Mouse (Mus musculus): ENCODE measurements around the gene Abcb6. TPM values are rescaled to one million over a fixed set of nuclear protein-coding genes. Genes with fewer than 3 reads are reported as not detected.
A peak's percentile ranks its signal among the peaks of the same experiment; 100 is the strongest.

Abcb6 gene
- polyA plus RNA-seq, 1 experiment from 2014 or later, result 36.8 TPM

GRCm38 (mm10) chr1:75210136-75211087, 30.2 kb upstream of the Abcb6 start, which contains the start of the genes Glb1l and Stk16:
TSS of gene Glb1l (minus strand) at chr1:75210813.
TSS of gene Stk16 (plus strand) at chr1:75210838.
- peaks cover 21% of the 10 kb centered on the region for H3K36me3 ChIP-seq (ENCODE audit: insufficient read depth, low read length)
- H3K4me2 ChIP-seq (ENCODE audit: low read length), result peak within 1 kb of the TSS; percentile 92
- peaks cover 15% of the 10 kb centered on the region for H3K4me1 ChIP-seq (replicated peaks; ENCODE audit: insufficient read depth, low read length)
- no peaks in the 10 kb centered on the region for H3K27me3 ChIP-seq (ENCODE audit: insufficient read depth, low read length)
- WGBS, result 4% methylated on average over 42 of the region's 42 CpGs
- ATAC-seq (replicated peaks; ENCODE audit: low FRiP score, low read depth) (peak; percentile 78), DNase-seq (ENCODE audit: low spot score) (peak; percentile 97)
- no peaks in the 10 kb centered on the region for H3K9me3 ChIP-seq (replicated peaks; ENCODE audit: low read length)
- H3K9ac ChIP-seq (ENCODE audit: low read depth, low read length), result peak within 1 kb of the TSS; percentile 87
- H3K4me3 ChIP-seq (replicated peaks; ENCODE audit: low read depth, low read length), result peak within 1 kb of the TSS; percentile 71
- no peak for TF ChIP-seq CTCF (IDR thresholded peaks at IDR 0.05; ENCODE audit: low read depth)
- H3K27ac ChIP-seq, result peak within 1 kb of the TSS; percentile 86

GRCm38 (mm10) chr1:75208967-75209678, 28.9 kb upstream of the Abcb6 start:
- Histone ChIP-seq H3K4me2 (ENCODE audit: low read length) (peak overlapping the region; percentile 92), H3K27ac (peak overlapping the region; percentile 86), H3K9ac (ENCODE audit: low read depth, low read length) (peak overlapping the region; percentile 69), H3K4me1 (replicated peaks; ENCODE audit: insufficient read depth, low read length) (peaks cover 15% of the 10 kb centered on the region), H3K9me3 (replicated peaks; ENCODE audit: low read length) (no peaks in the 10 kb centered on the region), H3K4me3 (replicated peaks; ENCODE audit: low read depth, low read length) (peak overlapping the region; percentile 61), H3K27me3 (ENCODE audit: insufficient read depth, low read length) (no peaks in the 10 kb centered on the region), H3K36me3 (ENCODE audit: insufficient read depth, low read length) (peaks cover 17% of the 10 kb centered on the region)
- peak; percentile 53 for ATAC-seq (replicated peaks; ENCODE audit: low FRiP score, low read depth)
- 6% methylated on average over 34 of the region's 34 CpGs for WGBS
- DNase-seq (ENCODE audit: low spot score), result peak; percentile 84
- TF ChIP-seq CTCF (IDR thresholded peaks at IDR 0.05; ENCODE audit: low read depth), result no peak

DNA sequence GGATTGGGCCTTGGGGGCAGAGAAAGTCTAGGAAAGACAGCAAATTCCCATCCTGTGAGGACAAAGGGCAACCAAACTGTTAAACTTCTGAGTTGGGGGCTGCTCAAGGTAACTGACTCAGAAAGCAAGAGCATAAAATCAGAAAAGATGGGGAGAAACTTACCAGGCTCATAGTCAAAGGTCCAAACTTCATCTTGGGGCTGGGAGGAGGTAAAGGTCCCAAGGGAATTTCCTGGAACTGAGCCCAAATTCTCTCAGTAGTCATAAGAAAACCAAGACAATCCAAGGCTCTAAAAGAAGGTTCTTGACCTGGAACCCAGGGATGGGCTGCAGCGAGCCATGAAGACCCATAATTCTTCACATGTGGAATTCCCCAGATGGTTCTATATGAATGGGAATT, 21.0 kb upstream of the Abcb6 start:
- Histone ChIP-seq H3K27me3 (ENCODE audit: insufficient read depth, low read length) (no peaks in the 10 kb centered on the region), H3K9ac (ENCODE audit: low read depth, low read length) (no peak overlapping the region), H3K4me1 (replicated peaks; ENCODE audit: insufficient read depth, low read length) (no peaks in the 10 kb centered on the region), H3K9me3 (replicated peaks; ENCODE audit: low read length) (no peaks in the 10 kb centered on the region), H3K36me3 (ENCODE audit: insufficient read depth, low read length) (peaks cover 34% of the 10 kb centered on the region), H3K27ac (no peak overlapping the region), H3K4me3 (replicated peaks; ENCODE audit: low read depth, low read length) (no peak overlapping the region), H3K4me2 (ENCODE audit: low read length) (no peak overlapping the region)
- ATAC-seq (replicated peaks; ENCODE audit: low FRiP score, low read depth) (no peak), DNase-seq (ENCODE audit: low spot score) (no peak)
- WGBS, result 78% methylated on average over 1 of the region's 1 CpGs
- no peak for TF ChIP-seq CTCF (IDR thresholded peaks at IDR 0.05; ENCODE audit: low read depth)

GRCm38 (mm10) chr1:75192452-75192851, 12.3 kb upstream of the Abcb6 start:
- under 1% methylated on average over 19 of the region's 19 CpGs for WGBS
- peak overlapping the region; percentile 94 for H3K4me2 ChIP-seq (ENCODE audit: low read length)
- peaks cover 13% of the 10 kb centered on the region for H3K4me1 ChIP-seq (replicated peaks; ENCODE audit: insufficient read depth, low read length)
- H3K27ac ChIP-seq, result peak overlapping the region; percentile 93
- H3K27me3 ChIP-seq (ENCODE audit: insufficient read depth, low read length), result no peaks in the 10 kb centered on the region
- no peak for TF ChIP-seq CTCF (IDR thresholded peaks at IDR 0.05; ENCODE audit: low read depth)
- ATAC-seq (replicated peaks; ENCODE audit: low FRiP score, low read depth), result no peak; the same call in 1 of the 2 replicates
- H3K4me3 ChIP-seq (replicated peaks; ENCODE audit: low read depth, low read length), result peak overlapping the region; percentile 92
- DNase-seq (ENCODE audit: low spot score), result peak; percentile 33
- H3K9ac ChIP-seq (ENCODE audit: low read depth, low read length), result peak overlapping the region; percentile 89
- peaks cover 20% of the 10 kb centered on the region for H3K36me3 ChIP-seq (ENCODE audit: insufficient read depth, low read length)
- no peaks in the 10 kb centered on the region for H3K9me3 ChIP-seq (replicated peaks; ENCODE audit: low read length)

- Histone ChIP-seq H3K9ac (ENCODE audit: low read depth, low read length) (peak within 1 kb of the TSS; percentile 89), H3K9me3 (replicated peaks; ENCODE audit: low read length) (no peaks in the 10 kb centered on the region), H3K27me3 (ENCODE audit: insufficient read depth, low read length) (no peaks in the 10 kb centered on the region), H3K4me1 (replicated peaks; ENCODE audit: insufficient read depth, low read length) (peaks cover 13% of the 10 kb centered on the region), H3K36me3 (ENCODE audit: insufficient read depth, low read length) (peaks cover 20% of the 10 kb centered on the region), H3K27ac (peak within 1 kb of the TSS; percentile 93), H3K4me2 (ENCODE audit: low read length) (peak within 1 kb of the TSS; percentile 94), H3K4me3 (replicated peaks; ENCODE audit: low read depth, low read length) (peak within 1 kb of the TSS; percentile 92)
- WGBS, result under 1% methylated on average over 54 of the region's 56 CpGs
- peak; percentile 37; the same call in 1 of the 2 replicates for TF ChIP-seq CTCF (IDR thresholded peaks at IDR 0.05; ENCODE audit: low read depth)
- peak; percentile 99 for ATAC-seq (replicated peaks; ENCODE audit: low FRiP score, low read depth)
- peak; percentile 100 for DNase-seq (ENCODE audit: low spot score)
Observed at GRCm38 (mm10) chr1:75191622-75192402, 11.6 kb upstream of the Abcb6 start, which contains the start of the genes Ankzf1 and Atg9a. TSS of gene Ankzf1 (plus strand) at chr1:75192151. TSS of gene Atg9a (minus strand) at chr1:75192196.
